Mouse (Mus musculus): ENCODE measurements around the gene Atp5e. TPM values are rescaled to one million over a fixed set of nuclear protein-coding genes. Genes with fewer than 3 reads are reported as not detected.
A peak's percentile ranks its signal among the peaks of the same experiment; 100 is the strongest.

The Atp5e gene
- total and polyA plus RNA-seq, 3 experiments: 251 to 699 (median 673) TPM

- Histone ChIP-seq H3K9ac (ENCODE audit: insufficient read depth, low read depth) (no peak overlapping the region), H3K27ac (ENCODE audit: insufficient read depth, low read depth) (no peak overlapping the region), H3K4me3 (replicated peaks in 1 of 3; ENCODE audit: low read depth in 2 of 3, low read length in 2 of 3, poor library complexity in 1 of 3) (no peak overlapping the region), H3K79me2 (replicated peaks; ENCODE audit: control insufficient read depth, extremely low read depth, insufficient read depth, poor library complexity, severe bottlenecking) (no peaks in the 10 kb centered on the region), H3K9me3 (replicated peaks; ENCODE audit: low read length) (no peaks in the 10 kb centered on the region), H3K4me1 (ENCODE audit: control insufficient read depth in 1 of 2, insufficient read depth in 2 of 2) (peaks cover 2 to 10% of the 10 kb centered on the region in 2 experiments), H3K36me3 (replicated peaks in 1 of 2; ENCODE audit: control insufficient read depth in 1 of 2, insufficient read depth in 1 of 2, low read length in 1 of 2) (no peaks in the 10 kb centered on the region), H3K4me2 (ENCODE audit: insufficient read depth, low read depth, poor library complexity, severe bottlenecking) (no peak overlapping the region), H3K27me3 (replicated peaks) (no peaks in the 10 kb centered on the region)
- no peak for DNase-seq (ENCODE audit: extremely low read depth)
- dilution Hi-C loops (cut with MboI; ENCODE audit: extremely low pct_ligation_motif_present, extremely low pct_unique_long_range_greater_than_20kb, low sequenced_read_pairs): no loop called here
- in situ Hi-C loops (cut with MboI; ENCODE audit: low pct_ligation_motif_present, low pct_unique_long_range_greater_than_20kb, low sequenced_read_pairs): no loop called here
- no peak for TF ChIP-seq MAFK (IDR thresholded peaks at IDR 0.05; ENCODE audit: insufficient replicate concordance, low read length)
- no peak for TF ChIP-seq BHLHE40 (IDR thresholded peaks at IDR 0.05; ENCODE audit: low read depth, low read length)
- no peak for TF ChIP-seq TCF12 (IDR thresholded peaks at IDR 0.05; ENCODE audit: low read depth, low read length)
- no peak for TF ChIP-seq USF2 (conservative IDR thresholded peaks at IDR 0.05; ENCODE audit: low read depth, low read length)
- no peak for TF ChIP-seq ZNF384 (IDR thresholded peaks at IDR 0.05; ENCODE audit: low read depth, low read length)
- TF ChIP-seq E2F4 (IDR thresholded peaks at IDR 0.05; ENCODE audit: insufficient replicate concordance, low read depth, low read length): no peak
- no peak for TF ChIP-seq MEF2A (IDR thresholded peaks at IDR 0.05; ENCODE audit: borderline replicate concordance, low read depth, low read length)
- TF ChIP-seq JUN (IDR thresholded peaks at IDR 0.05; ENCODE audit: insufficient read depth, low read depth, low read length): no peak
- no peak for TF ChIP-seq ZKSCAN1 (IDR thresholded peaks at IDR 0.05; ENCODE audit: borderline replicate concordance, low read depth, low read length)
- TF ChIP-seq SIN3A (IDR thresholded peaks at IDR 0.05; ENCODE audit: low read length): no peak
- TF ChIP-seq RAD21 (IDR thresholded peaks at IDR 0.05; ENCODE audit: low read depth, low read length): no peak
- TF ChIP-seq KAT2A (IDR thresholded peaks at IDR 0.05; ENCODE audit: insufficient replicate concordance, low read length): no peak
Observed at GRCm38 (mm10) chr2:174500814-174501503, 37.1 kb upstream of the Atp5e start.

DNA sequence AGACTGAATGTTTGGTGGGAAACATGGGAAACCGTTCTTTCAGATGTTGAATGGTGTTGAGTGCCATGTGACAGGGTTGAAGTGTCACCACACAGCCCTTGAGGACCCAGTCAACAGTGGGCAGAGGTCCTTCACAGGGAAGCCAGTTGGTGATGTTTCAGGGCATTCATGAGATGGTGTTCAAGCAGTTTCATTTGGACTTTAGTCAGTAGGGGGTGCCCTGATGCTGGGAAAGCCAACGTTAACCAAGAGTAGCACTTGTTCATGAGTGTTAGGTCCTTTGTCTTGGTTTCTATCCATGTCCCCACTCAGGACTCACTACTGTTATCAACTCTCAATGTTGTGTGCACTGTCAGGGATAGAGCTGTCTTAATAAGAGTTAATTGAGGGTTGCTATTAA is 29.0 kb upstream of the Atp5e start:
- H3K9me3 ChIP-seq (replicated peaks; ENCODE audit: low read length): peaks cover 2% of the 10 kb centered on the region
- no peaks in the 10 kb centered on the region for H3K36me3 ChIP-seq (replicated peaks in 1 of 2; ENCODE audit: control insufficient read depth in 1 of 2, insufficient read depth in 1 of 2, low read length in 1 of 2)
- H3K27me3 ChIP-seq (replicated peaks): no peaks in the 10 kb centered on the region
- H3K4me3 ChIP-seq (replicated peaks in 1 of 3; ENCODE audit: low read depth in 2 of 3, low read length in 2 of 3, poor library complexity in 1 of 3): no peak overlapping the region
- in situ Hi-C loops (cut with MboI; ENCODE audit: low pct_ligation_motif_present, low pct_unique_long_range_greater_than_20kb, low sequenced_read_pairs): loop anchor here (10.0 kb wide), 1 partner anchor 162 kb away; no protein-coding TSS in a partner anchor
- no peaks in the 10 kb centered on the region for H3K79me2 ChIP-seq (replicated peaks; ENCODE audit: control insufficient read depth, extremely low read depth, insufficient read depth, poor library complexity, severe bottlenecking)
- H3K4me1 ChIP-seq (ENCODE audit: control insufficient read depth in 1 of 2, insufficient read depth in 2 of 2): no peaks in the 10 kb centered on the region
- dilution Hi-C loops (cut with MboI; ENCODE audit: extremely low pct_ligation_motif_present, extremely low pct_unique_long_range_greater_than_20kb, low sequenced_read_pairs): no loop called here
- peak; percentile 54 for DNase-seq (ENCODE audit: extremely low read depth)
- H3K4me2 ChIP-seq (ENCODE audit: insufficient read depth, low read depth, poor library complexity, severe bottlenecking): no peak overlapping the region
- H3K27ac ChIP-seq (ENCODE audit: insufficient read depth, low read depth): no peak overlapping the region
- TF ChIP-seq ZC3H11A (IDR thresholded peaks at IDR 0.05; ENCODE audit: low read depth, low read length) (peak; percentile 91), RCOR1 (conservative IDR thresholded peaks at IDR 0.05; ENCODE audit: low read depth, low read length) (no peak), SIN3A (IDR thresholded peaks at IDR 0.05; ENCODE audit: low read length) (no peak), MYC (IDR thresholded peaks at IDR 0.05; ENCODE audit: low read depth, low read length) (no peak), MEF2A (IDR thresholded peaks at IDR 0.05; ENCODE audit: borderline replicate concordance, low read depth, low read length) (no peak), TCF12 (IDR thresholded peaks at IDR 0.05; ENCODE audit: low read depth, low read length) (no peak), NELFE (IDR thresholded peaks at IDR 0.05; ENCODE audit: low read depth, low read length) (no peak), JUND (conservative IDR thresholded peaks at IDR 0.05; ENCODE audit: low read depth, low read length) (no peak), CTCF (conservative IDR thresholded peaks at IDR 0.05 in 1 of 2, IDR thresholded peaks at IDR 0.05 in 1 of 2; ENCODE audit: low read depth in 2 of 2, low read length in 2 of 2) (peak; percentile 41 to 94), SMC3 (IDR thresholded peaks at IDR 0.05; ENCODE audit: low read depth, low read length) (peak; percentile 99), ZMIZ1 (IDR thresholded peaks at IDR 0.05; ENCODE audit: low read depth, low read length) (no peak), RAD21 (IDR thresholded peaks at IDR 0.05; ENCODE audit: low read depth, low read length) (peak; percentile 93), NRF1 (IDR thresholded peaks at IDR 0.05; ENCODE audit: low read depth, low read length) (no peak), ELF1 (IDR thresholded peaks at IDR 0.05; ENCODE audit: low read depth, low read length) (no peak), TBP (conservative IDR thresholded peaks at IDR 0.05; ENCODE audit: low read depth, low read length) (no peak)
- H3K9ac ChIP-seq (ENCODE audit: insufficient read depth, low read depth): no peak overlapping the region
